9 mouse cellular contexts compared by ENCODE assay signal in the genomic region with DNA sequence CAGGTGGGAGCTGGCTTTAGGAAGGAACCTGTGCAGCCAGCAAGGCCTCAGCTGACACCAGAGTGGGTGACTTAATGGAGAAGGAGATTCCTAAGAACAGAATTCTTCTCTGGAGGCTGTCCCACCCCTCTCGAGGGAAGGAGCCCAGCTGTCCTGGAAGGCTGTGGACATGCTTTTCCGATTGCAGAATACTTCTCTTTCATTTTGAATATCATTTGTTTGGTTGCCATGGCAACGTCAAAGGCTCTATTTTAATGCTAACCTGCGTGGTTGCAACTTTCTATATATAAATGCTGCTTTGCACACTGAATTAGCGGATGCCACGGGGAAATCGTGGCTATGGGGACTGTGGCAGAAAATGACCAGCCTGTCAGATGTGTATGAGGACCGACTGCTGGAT.
DNase-seq lines count a peak whose midpoint lies in the region; ATAC-seq lines count a peak whose summit lies in the region.
"Had no signal": no experiment of that assay in that cellular context is flagged by ENCODE, and none has a peak within 500 bp of the region (broad histone marks: within the 10 kb centered on the region; RNA-seq: fewer than 3 reads in every experiment).

No protein-coding gene starts in this region.

- peak; percentile 74 for DNase-seq in forebrain, embryonic 14.5 days (ENCODE audit: low spot score)
- no peak for DNase-seq in forebrain, embryonic 10.5 days (ENCODE audit: extremely low spot score, low spot score)
- DNase-seq in urinary bladder, postnatal 14 days (ENCODE audit: low spot score): peak; percentile 56
- DNase-seq in urinary bladder, postnatal 25 days (ENCODE audit: low spot score): no peak
- DNase-seq in lung, postnatal 4 days: peak; percentile 19 to 60
- DNase-seq in T-cell, adult 2 months (ENCODE audit: low spot score): no peak
- no peak for DNase-seq in ovary, postnatal 10 days (ENCODE audit: low spot score)
- DNase-seq in adipocyte (ENCODE audit: low spot score): no peak
- DNase-seq: kidney, adult 9 months had no signal

- peak overlapping the region; percentile 21; the same call in 1 of the 2 replicates for H3K27ac ChIP-seq in forebrain, embryonic 14.5 days (ENCODE audit: low read depth, low read length)
- H3K27ac ChIP-seq in forebrain, embryonic 10.5 days: no peak overlapping the region

- no peaks in the 10 kb centered on the region for H3K9me3 ChIP-seq in forebrain, embryonic 14.5 days (replicated peaks; ENCODE audit: control insufficient read depth, low read length)
- no peaks in the 10 kb centered on the region for H3K9me3 ChIP-seq in forebrain, embryonic 10.5 days

- H3K36me3 ChIP-seq in forebrain, embryonic 14.5 days (ENCODE audit: control insufficient read depth, insufficient read depth, low read length): no peaks in the 10 kb centered on the region
- H3K36me3 ChIP-seq in forebrain, embryonic 10.5 days (replicated peaks): no peaks in the 10 kb centered on the region

- WGBS in forebrain, embryonic 14.5 days: 30% methylated on average over 8 of the region's 8 CpGs
- 79% methylated on average over 8 of the region's 8 CpGs for WGBS in forebrain, embryonic 10.5 days

- H3K4me3 ChIP-seq in forebrain, embryonic 14.5 days (ENCODE audit: low read depth, low read length): no peak overlapping the region
- H3K4me3 ChIP-seq in forebrain, embryonic 10.5 days: no peak overlapping the region

- H3K9ac ChIP-seq in forebrain, embryonic 14.5 days (ENCODE audit: low read length): no peak overlapping the region

- no peak overlapping the region for H3K4me2 ChIP-seq in forebrain, embryonic 14.5 days (ENCODE audit: low read length)

- ATAC-seq in forebrain, embryonic 14.5 days: no peak

- H3K4me1 ChIP-seq in forebrain, embryonic 14.5 days (ENCODE audit: control insufficient read depth, insufficient read depth, low read length): peaks cover 6% of the 10 kb centered on the region; the same call in 1 of the 2 replicates
- peaks cover 11% of the 10 kb centered on the region for H3K4me1 ChIP-seq in forebrain, embryonic 10.5 days

- H3K27me3 ChIP-seq in forebrain, embryonic 14.5 days (replicated peaks; ENCODE audit: control insufficient read depth, insufficient read depth, low read length): no peaks in the 10 kb centered on the region
- no peaks in the 10 kb centered on the region for H3K27me3 ChIP-seq in forebrain, embryonic 10.5 days (ENCODE audit: poor library complexity, severe bottlenecking)

Comparison
In these comparisons a context has a peak if more than half of its experiments do, and no peak if none do; other contexts are left out.
1. DNase-seq: peak in forebrain, embryonic 14.5 days (single experiment), urinary bladder, postnatal 14 days (single experiment) and lung, postnatal 4 days (2 of 2); none in forebrain, embryonic 10.5 days (single experiment), urinary bladder, postnatal 25 days (single experiment), T-cell, adult 2 months (single experiment), ovary, postnatal 10 days (single experiment) and adipocyte (single experiment).